Mouse (Mus musculus) c-Kit-positive CD71-positive TER-119-negative erythroid progenitor cells, embryonic 14.5 days (primary cell): ENCODE results near the gene Dhx33.

Experiments
- DNase-seq: peaks from one replicate; pipeline ENCODE4 v3.0.0-alpha.2; 2013; ENCODE audit warnings: low read depth

Dhx33 gene

GRCm38 (mm10) chr11:70982030-70982429 lies 22.2 kb downstream of the Dhx33 start:
- DNase-seq, result no peak

GRCm38 (mm10) chr11:70980751-70981510 lies 23.3 kb downstream of the Dhx33 start:
- no peak for DNase-seq

GRCm38 (mm10) chr11:70980232-70980631 lies 24.0 kb downstream of the Dhx33 start:
- DNase-seq, result no peak

- DNase-seq, result no peak
Measured at GRCm38 (mm10) chr11:70977293-70977692, 26.9 kb downstream of the Dhx33 start.

GRCm38 (mm10) chr11:70975193-70975592 lies 29.0 kb downstream of the Dhx33 start:
- DNase-seq, result no peak

GRCm38 (mm10) chr11:70973947-70974346 lies 30.3 kb downstream of the Dhx33 start:
- no peak for DNase-seq

- DNase-seq, result no peak
Measured at GRCm38 (mm10) chr11:70972586-70972985, 31.7 kb downstream of the Dhx33 start.

- peak; percentile 91 for DNase-seq
Measured at GRCm38 (mm10) chr11:70970560-70971540, 33.4 kb downstream of the Dhx33 start.

- DNase-seq, result peak; percentile 91
Measured at GRCm38 (mm10) chr11:70969821-70970559, 34.2 kb downstream of the Dhx33 start, which contains the start of the genes Nup88 and Rpain. Gene Nup88 (minus strand): TSS chr11:70969973. Gene Rpain (plus strand): TSS chr11:70970213.

GRCm38 (mm10) chr11:70969271-70969794 lies 34.9 kb downstream of the Dhx33 start:
- no peak for DNase-seq

- no peak for DNase-seq
Measured at GRCm38 (mm10) chr11:70964222-70964907, 39.9 kb downstream of the Dhx33 start.

- no peak for DNase-seq
Measured at GRCm38 (mm10) chr11:70960786-70961554, 43.3 kb downstream of the Dhx33 start.

- DNase-seq, result no peak
Measured at GRCm38 (mm10) chr11:70954711-70955110, 49.5 kb downstream of the Dhx33 start.

GRCm38 (mm10) chr11:70944935-70945817 lies 59.1 kb downstream of the Dhx33 start:
- no peak for DNase-seq

GRCm38 (mm10) chr11:70943651-70944050 lies 60.6 kb downstream of the Dhx33 start:
- DNase-seq, result no peak

GRCm38 (mm10) chr11:70942596-70942995 lies 61.6 kb downstream of the Dhx33 start:
- no peak for DNase-seq

GRCm38 (mm10) chr11:70935316-70935715 lies 68.9 kb downstream of the Dhx33 start:
- DNase-seq, result no peak
